Mouse (Mus musculus) bone marrow macrophage, adult 2 months (primary cell): ENCODE measurements at regions not wholly inside any gene's neighbourhood (a gene's known extent, or its start where the extent isn't known, plus 50 kb on each side); places are given as distances from the start of the nearest gene placed in this dataset.

ENCODE experiments used
- CTCF ChIP-seq: IDR thresholded peaks from 2 replicates; pipeline ENCODE4 v1.5.1; 2012; ENCODE audit warnings: low read depth, mild to moderate bottlenecking, low read length, moderate library complexity
- POLR2A ChIP-seq: IDR thresholded peaks from 2 replicates; pipeline ENCODE4 v1.6.1; 2012; ENCODE audit warnings: mild to moderate bottlenecking, low read depth, low read length, borderline replicate concordance

- TF ChIP-seq CTCF (no peak), POLR2A (no peak)
Measured at GRCm38 (mm10) chr7:118001881-118002280, 114.1 kb downstream of the Rps15a start.
